Mouse (Mus musculus): Measurements from ENCODE around the gene Gm16485. TPM values are rescaled to one million over a fixed set of nuclear protein-coding genes. Genes with fewer than 3 reads are reported as not detected.

Gene Gm16485
- total and polyA plus RNA-seq, 3 experiments, result not detected

- dilution Hi-C loops (cut with MboI; ENCODE audit: extremely low pct_ligation_motif_present, extremely low pct_unique_long_range_greater_than_20kb, low sequenced_read_pairs) (no loop called here), in situ Hi-C loops (cut with MboI; ENCODE audit: low pct_ligation_motif_present, low pct_unique_long_range_greater_than_20kb, low sequenced_read_pairs) (no loop called here)
- no peaks in the 10 kb centered on the region for H3K36me3 ChIP-seq (replicated peaks in 1 of 2; ENCODE audit: control insufficient read depth in 1 of 2, insufficient read depth in 1 of 2, low read length in 1 of 2)
- H3K79me2 ChIP-seq (replicated peaks; ENCODE audit: control insufficient read depth, extremely low read depth, insufficient read depth, poor library complexity, severe bottlenecking), result no peaks in the 10 kb centered on the region
- no peak for DNase-seq (ENCODE audit: extremely low read depth)
- no peak overlapping the region for H3K4me2 ChIP-seq (ENCODE audit: insufficient read depth, low read depth, poor library complexity, severe bottlenecking)
- H3K27me3 ChIP-seq (replicated peaks), result no peaks in the 10 kb centered on the region
- H3K9ac ChIP-seq (ENCODE audit: insufficient read depth, low read depth), result no peak overlapping the region
- H3K4me1 ChIP-seq (ENCODE audit: control insufficient read depth in 1 of 2, insufficient read depth in 2 of 2), result no peaks in the 10 kb centered on the region
- no peak overlapping the region for H3K27ac ChIP-seq (ENCODE audit: insufficient read depth, low read depth)
- H3K9me3 ChIP-seq (replicated peaks; ENCODE audit: low read length), result no peaks in the 10 kb centered on the region
- TF ChIP-seq MAFK (IDR thresholded peaks at IDR 0.05; ENCODE audit: insufficient replicate concordance, low read length), result no peak
- TF ChIP-seq SIN3A (IDR thresholded peaks at IDR 0.05; ENCODE audit: low read length), result no peak
- no peak for TF ChIP-seq E2F4 (IDR thresholded peaks at IDR 0.05; ENCODE audit: insufficient replicate concordance, low read depth, low read length)
- no peak for TF ChIP-seq KAT2A (IDR thresholded peaks at IDR 0.05; ENCODE audit: insufficient replicate concordance, low read length)
- no peak for TF ChIP-seq CTCF (conservative IDR thresholded peaks at IDR 0.05 in 1 of 2, IDR thresholded peaks at IDR 0.05 in 1 of 2; ENCODE audit: low read depth in 2 of 2, low read length in 2 of 2)
- TF ChIP-seq GABPA (IDR thresholded peaks at IDR 0.05; ENCODE audit: insufficient replicate concordance, low read depth, low read length), result no peak
- no peak for TF ChIP-seq UBTF (IDR thresholded peaks at IDR 0.05; ENCODE audit: low read depth, low read length)
- TF ChIP-seq MEF2A (IDR thresholded peaks at IDR 0.05; ENCODE audit: borderline replicate concordance, low read depth, low read length), result no peak
- no peak for TF ChIP-seq POLR2A (IDR thresholded peaks at IDR 0.05; ENCODE audit: low read depth, low read length)
- no peak for TF ChIP-seq ZC3H11A (IDR thresholded peaks at IDR 0.05; ENCODE audit: low read depth, low read length)
- TF ChIP-seq EP300 (IDR thresholded peaks at IDR 0.05; ENCODE audit: low read length), result no peak
- no peak for TF ChIP-seq NRF1 (IDR thresholded peaks at IDR 0.05; ENCODE audit: low read depth, low read length)
- no peak for TF ChIP-seq ETS1 (conservative IDR thresholded peaks at IDR 0.05; ENCODE audit: low read depth, low read length)
- TF ChIP-seq ZMIZ1 (IDR thresholded peaks at IDR 0.05; ENCODE audit: low read depth, low read length), result no peak
- no peak for TF ChIP-seq CHD2 (IDR thresholded peaks at IDR 0.05; ENCODE audit: low read length)
- no peak overlapping the region for H3K4me3 ChIP-seq (replicated peaks in 1 of 3; ENCODE audit: low read depth in 2 of 3, low read length in 2 of 3, poor library complexity in 1 of 3)
Observed at GRCm38 (mm10) chr9:8937753-8938152, 33.8 kb upstream of the Gm16485 start.

GRCm38 (mm10) chr9:8953306-8953705, 18.3 kb upstream of the Gm16485 start:
- dilution Hi-C loops (cut with MboI; ENCODE audit: extremely low pct_ligation_motif_present, extremely low pct_unique_long_range_greater_than_20kb, low sequenced_read_pairs), result no loop called here
- Histone ChIP-seq H3K79me2 (replicated peaks; ENCODE audit: control insufficient read depth, extremely low read depth, insufficient read depth, poor library complexity, severe bottlenecking) (no peaks in the 10 kb centered on the region), H3K4me2 (ENCODE audit: insufficient read depth, low read depth, poor library complexity, severe bottlenecking) (no peak overlapping the region), H3K9ac (ENCODE audit: insufficient read depth, low read depth) (no peak overlapping the region), H3K9me3 (replicated peaks; ENCODE audit: low read length) (no peaks in the 10 kb centered on the region), H3K4me3 (replicated peaks in 1 of 3; ENCODE audit: low read depth in 2 of 3, low read length in 2 of 3, poor library complexity in 1 of 3) (no peak overlapping the region), H3K27ac (ENCODE audit: insufficient read depth, low read depth) (no peak overlapping the region), H3K36me3 (replicated peaks in 1 of 2; ENCODE audit: control insufficient read depth in 1 of 2, insufficient read depth in 1 of 2, low read length in 1 of 2) (no peaks in the 10 kb centered on the region), H3K27me3 (replicated peaks) (no peaks in the 10 kb centered on the region), H3K4me1 (ENCODE audit: control insufficient read depth in 1 of 2, insufficient read depth in 2 of 2) (no peaks in the 10 kb centered on the region)
- TF ChIP-seq IRF4 (IDR thresholded peaks at IDR 0.05; ENCODE audit: low read depth, low read length), result no peak
- TF ChIP-seq E2F4 (IDR thresholded peaks at IDR 0.05; ENCODE audit: insufficient replicate concordance, low read depth, low read length), result no peak
- no peak for TF ChIP-seq POLR2A (IDR thresholded peaks at IDR 0.05; ENCODE audit: low read depth, low read length)
- TF ChIP-seq MXI1 (IDR thresholded peaks at IDR 0.05; ENCODE audit: low read depth, low read length), result no peak
- no peak for TF ChIP-seq ELF1 (IDR thresholded peaks at IDR 0.05; ENCODE audit: low read depth, low read length)
- TF ChIP-seq ZC3H11A (IDR thresholded peaks at IDR 0.05; ENCODE audit: low read depth, low read length), result no peak
- no peak for TF ChIP-seq MAFK (IDR thresholded peaks at IDR 0.05; ENCODE audit: insufficient replicate concordance, low read length)
- TF ChIP-seq ZKSCAN1 (IDR thresholded peaks at IDR 0.05; ENCODE audit: borderline replicate concordance, low read depth, low read length), result no peak
- TF ChIP-seq POLR2AphosphoS2 (IDR thresholded peaks at IDR 0.05; ENCODE audit: low read depth, low read length), result no peak
- no peak for TF ChIP-seq MAX (IDR thresholded peaks at IDR 0.05; ENCODE audit: low read length)
- no peak for TF ChIP-seq HCFC1 (IDR thresholded peaks at IDR 0.05; ENCODE audit: low read depth, low read length)
- TF ChIP-seq ETS1 (conservative IDR thresholded peaks at IDR 0.05; ENCODE audit: low read depth, low read length), result no peak
- TF ChIP-seq JUN (IDR thresholded peaks at IDR 0.05; ENCODE audit: insufficient read depth, low read depth, low read length), result no peak
- no peak for TF ChIP-seq NRF1 (IDR thresholded peaks at IDR 0.05; ENCODE audit: low read depth, low read length)
- TF ChIP-seq BHLHE40 (IDR thresholded peaks at IDR 0.05; ENCODE audit: low read depth, low read length), result no peak
- no peak for DNase-seq (ENCODE audit: extremely low read depth)
- in situ Hi-C loops (cut with MboI; ENCODE audit: low pct_ligation_motif_present, low pct_unique_long_range_greater_than_20kb, low sequenced_read_pairs), result loop anchor here (25.0 kb wide), 1 partner anchor 241 kb away; no protein-coding TSS in a partner anchor

Data from CH12.LX (cell line).